Mouse (Mus musculus) naive thymus-derived CD4-positive, alpha-beta T cell, adult 2 months (primary cell): ENCODE data around the gene Ttll2.
"Not testable (repeated sequence)": the region's sequence is repeated elsewhere in the genome, so short reads cannot be mapped to it uniquely, and the experiment has no call there.

Experiments
- DNase-seq: peaks from one replicate; pipeline ENCODE4 v3.0.0-alpha.2; 2011; ENCODE audit warnings: low read depth

Ttll2 gene

GRCm38 (mm10) chr17:7360749-7361465, 8.4 kb upstream of the Ttll2 start:
- not testable (repeated sequence) for DNase-seq

DNA sequence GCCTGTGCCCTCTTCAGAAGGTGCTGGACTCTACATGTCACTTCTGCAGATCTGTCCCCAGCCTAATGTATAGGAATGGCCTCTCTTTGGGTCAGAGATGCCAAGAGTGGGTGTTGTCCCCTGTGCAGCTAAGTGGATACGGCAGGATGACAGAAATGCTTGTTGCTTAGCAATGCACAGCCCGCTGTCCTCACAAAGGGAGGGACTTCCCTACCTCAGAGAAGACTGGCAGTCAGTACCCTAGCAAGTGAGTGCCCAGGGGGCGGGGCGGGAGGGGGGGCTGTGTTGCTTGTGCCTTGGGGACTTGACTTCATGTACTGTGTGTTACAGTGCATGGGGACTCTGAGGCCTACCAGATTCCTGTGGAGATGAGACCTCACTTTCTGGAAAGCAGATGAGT, 7.3 kb upstream of the Ttll2 start:
- not testable (repeated sequence) for DNase-seq

DNA sequence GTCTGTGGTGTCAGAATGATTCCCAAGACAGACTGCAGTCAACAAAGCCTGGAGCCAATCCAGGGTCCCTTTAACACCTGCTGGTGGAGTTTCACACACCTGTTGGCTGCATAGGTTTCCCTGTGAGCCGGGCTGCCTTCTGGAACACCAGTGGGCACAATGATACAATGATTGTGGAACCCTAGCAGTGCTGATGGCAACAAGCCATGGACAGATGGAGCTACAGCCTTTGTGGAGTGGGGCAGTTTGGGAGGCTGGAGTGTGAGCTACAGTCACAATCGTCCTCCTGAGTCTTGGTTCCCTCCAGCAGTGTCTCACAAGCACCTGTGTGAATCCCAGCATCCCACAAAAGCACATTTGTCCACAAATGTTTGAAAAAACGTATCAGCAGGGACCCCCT, 3.7 kb downstream of the Ttll2 start:
- DNase-seq = not testable (repeated sequence)

GRCm38 (mm10) chr17:7337381-7337780, 15.1 kb downstream of the Ttll2 start:
- DNase-seq = not testable (repeated sequence)

GRCm38 (mm10) chr17:7332745-7333144, 19.8 kb downstream of the Ttll2 start:
- not testable (repeated sequence) for DNase-seq

DNA sequence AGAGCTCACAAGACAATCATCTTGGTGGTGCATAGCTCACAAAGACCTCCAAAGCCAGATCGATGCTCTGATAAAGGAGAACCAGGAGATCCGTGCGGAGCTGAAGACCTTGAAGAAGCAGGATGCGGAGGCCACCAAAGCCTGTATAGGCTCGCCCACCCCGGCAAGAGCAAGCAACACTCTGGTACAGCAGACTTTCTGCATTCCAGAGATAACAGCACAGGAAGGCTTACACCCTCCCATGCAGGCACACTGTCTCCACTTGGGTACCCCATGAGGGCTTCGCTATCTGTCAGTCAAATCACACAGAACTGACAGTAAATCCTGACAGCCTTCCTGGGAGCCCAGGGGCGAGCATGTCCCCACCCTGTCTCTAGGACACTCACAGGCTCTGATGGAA, 26.1 kb downstream of the Ttll2 start:
- DNase-seq = not testable (repeated sequence)

- DNase-seq = not testable (repeated sequence)
These were observed 28.1 kb downstream of the Ttll2 start, which contains the start of gene Tcp10a for GRCm38 (mm10) chr17:7324346-7324745. Gene Tcp10a (plus strand): TSS chr17:7324646.

DNA sequence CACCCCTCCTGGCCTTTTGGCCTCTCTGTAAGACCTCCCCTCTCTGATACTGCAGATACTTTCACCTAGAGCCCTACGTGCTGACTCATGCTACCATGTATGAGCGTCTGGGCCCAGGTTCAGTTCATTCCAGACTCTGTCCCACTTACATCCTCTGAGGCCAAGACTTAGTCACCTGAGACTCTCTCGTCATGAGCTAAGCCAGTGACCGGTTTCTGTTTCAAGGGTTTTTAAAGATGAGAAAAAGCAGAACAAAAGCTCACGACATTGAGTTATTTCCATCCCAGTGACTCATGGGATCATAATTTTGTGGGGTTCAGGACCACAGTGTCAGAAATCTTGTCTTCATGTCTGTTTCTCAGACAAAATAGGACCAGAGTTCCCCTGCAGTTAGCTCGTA, 32.7 kb downstream of the Ttll2 start:
- DNase-seq = not testable (repeated sequence)

- DNase-seq = not testable (repeated sequence)
These were observed 36.7 kb downstream of the Ttll2 start for GRCm38 (mm10) chr17:7315693-7316382.

- DNase-seq = not testable (repeated sequence)
These were observed 46.0 kb downstream of the Ttll2 start for GRCm38 (mm10) chr17:7306278-7307196.
